Mouse (Mus musculus) cerebellum, adult (tissue): ENCODE measurements around the gene Lrfn4.

Experiments used
- ATAC-seq: cut with Nextera tagmentation; 2 replicates; pipeline ENCODE4 v1.9.2; 2017; ENCODE audit warnings: mild to moderate bottlenecking, moderate library complexity, mixed read lengths; ENCODE audit not compliant: insufficient number of reproducible peaks, low FRiP score, low TSS enrichment

Lrfn4 gene

DNA sequence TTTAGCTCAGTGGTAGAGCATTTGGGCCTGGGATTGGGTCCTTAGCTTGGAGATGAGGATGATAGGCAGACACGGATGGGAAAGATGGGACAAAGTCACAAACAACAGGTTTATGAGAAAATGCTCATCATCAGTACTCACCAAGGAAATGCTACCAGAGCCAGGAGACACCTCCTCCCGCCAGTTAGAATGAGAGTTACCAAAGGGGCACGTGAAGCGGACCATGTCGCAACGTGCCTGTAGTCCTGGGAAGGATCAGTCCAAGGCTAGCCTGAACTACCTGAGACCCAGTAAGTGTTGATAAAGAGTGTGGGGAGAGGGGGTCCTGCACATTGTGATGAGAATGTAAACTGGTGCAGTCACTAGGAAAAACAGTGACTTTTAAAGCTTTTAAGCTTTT is 44.7 kb downstream of the Lrfn4 start:
- ATAC-seq, result no peak

DNA sequence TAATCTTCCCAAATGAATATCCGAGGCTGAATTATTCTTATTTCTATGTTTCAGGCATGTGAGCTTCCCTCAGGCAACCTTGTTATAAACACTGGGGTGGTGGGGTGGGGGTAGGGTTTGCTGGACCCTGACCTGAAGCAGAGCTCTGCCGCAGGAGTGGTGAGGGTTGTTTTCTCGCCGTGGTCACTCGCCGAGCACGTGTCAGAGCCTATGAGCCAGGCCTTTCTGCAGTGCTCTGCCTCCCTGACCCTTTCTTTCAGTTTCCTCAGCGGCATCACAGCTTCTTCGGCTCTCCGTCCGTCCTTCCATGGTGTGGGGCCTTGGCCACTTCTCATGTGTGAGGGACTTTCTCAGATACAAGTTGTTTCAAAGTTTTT is 45.2 kb downstream of the Lrfn4 start:
- ATAC-seq, result no peak

- no peak for ATAC-seq
Observed at GRCm38 (mm10) chr19:4569356-4570236, 45.9 kb downstream of the Lrfn4 start.

GRCm38 (mm10) chr19:4568832-4569231 is 46.6 kb downstream of the Lrfn4 start:
- ATAC-seq, result no peak

- no peak for ATAC-seq
Observed at GRCm38 (mm10) chr19:4567665-4568064, 47.8 kb downstream of the Lrfn4 start.

DNA sequence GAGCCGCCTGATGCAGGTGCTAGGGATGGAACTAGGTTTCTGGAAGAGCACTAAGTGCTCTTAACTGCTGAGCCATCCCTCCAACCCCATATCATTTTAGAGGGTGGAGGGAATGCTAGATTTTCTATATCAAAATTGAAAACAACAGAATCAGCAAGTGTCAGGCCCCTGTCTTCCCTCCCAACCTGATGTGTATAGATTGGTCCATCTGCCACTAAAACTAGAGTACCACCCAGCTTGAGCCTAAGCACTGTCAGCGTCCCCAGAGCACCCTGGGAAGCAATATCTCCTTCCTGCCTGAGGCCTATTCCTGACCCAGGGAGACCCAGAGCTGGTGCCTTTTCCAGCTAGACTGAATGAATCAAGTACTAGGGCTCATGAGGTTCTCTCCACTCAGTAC is 48.6 kb downstream of the Lrfn4 start:
- no peak for ATAC-seq

- no peak for ATAC-seq
Observed at GRCm38 (mm10) chr19:4565678-4566077, 49.8 kb downstream of the Lrfn4 start.
